Mouse (Mus musculus): ENCODE measurements around the gene Rgma.

Rgma gene

DNA sequence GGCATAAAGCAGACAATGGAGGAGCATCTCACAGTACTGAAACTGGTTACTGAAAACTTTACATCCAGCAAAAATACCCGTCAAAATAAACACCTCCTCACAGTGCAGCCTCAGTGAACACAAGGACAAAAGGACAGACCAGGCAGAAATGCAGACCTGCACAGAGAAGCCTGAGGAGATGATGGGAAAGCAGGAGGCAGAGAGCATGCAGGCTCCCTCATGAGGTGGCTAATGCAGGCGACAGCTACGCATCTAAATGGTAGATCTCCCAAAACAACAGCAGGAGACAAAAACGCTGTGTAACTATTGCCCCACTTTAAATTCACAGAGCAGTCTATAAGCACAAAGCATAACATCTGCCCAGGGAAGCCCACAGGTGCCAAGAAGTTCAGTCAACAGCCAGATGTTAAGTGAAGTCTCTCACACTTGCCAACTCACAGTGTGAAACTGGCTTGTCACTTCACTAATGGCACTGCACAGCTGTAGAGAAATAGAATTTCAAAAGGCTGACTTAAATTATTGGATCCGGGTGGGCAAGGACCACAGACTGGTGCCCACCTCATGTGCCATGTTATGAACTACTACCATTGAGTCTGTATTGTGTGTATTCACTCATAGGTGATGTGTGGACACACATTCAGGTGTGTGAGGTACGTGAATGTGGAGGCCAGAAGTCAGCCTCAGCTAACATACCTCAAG lies 58.5 kb downstream of the Rgma start:
- DNase-seq (ENCODE audit: low spot score) = no peak

- no peak for DNase-seq (ENCODE audit: low spot score)
These were observed 59.0 kb downstream of the Rgma start for GRCm38 (mm10) chr7:73434336-73434677.

DNA sequence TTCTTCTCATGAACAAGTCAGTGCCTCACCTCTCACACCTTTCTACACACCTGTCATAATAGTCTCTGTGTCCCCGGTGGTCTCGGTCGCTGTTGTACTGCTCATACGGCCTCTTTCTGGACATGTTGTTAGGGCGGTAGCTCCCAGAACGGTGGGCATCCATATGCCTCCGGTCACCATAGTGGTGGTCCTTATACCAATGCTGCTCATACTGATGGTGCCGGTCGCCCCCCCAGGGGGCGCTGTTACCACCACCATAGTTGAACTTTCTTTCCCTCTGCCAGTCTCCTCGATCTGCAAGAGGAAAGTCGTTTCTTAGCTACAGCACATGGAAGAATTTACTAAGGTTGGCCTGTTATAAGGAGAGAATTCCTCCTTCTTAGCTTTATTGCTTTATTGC lies 60.4 kb downstream of the Rgma start:
- DNase-seq (ENCODE audit: low spot score) = no peak

DNA sequence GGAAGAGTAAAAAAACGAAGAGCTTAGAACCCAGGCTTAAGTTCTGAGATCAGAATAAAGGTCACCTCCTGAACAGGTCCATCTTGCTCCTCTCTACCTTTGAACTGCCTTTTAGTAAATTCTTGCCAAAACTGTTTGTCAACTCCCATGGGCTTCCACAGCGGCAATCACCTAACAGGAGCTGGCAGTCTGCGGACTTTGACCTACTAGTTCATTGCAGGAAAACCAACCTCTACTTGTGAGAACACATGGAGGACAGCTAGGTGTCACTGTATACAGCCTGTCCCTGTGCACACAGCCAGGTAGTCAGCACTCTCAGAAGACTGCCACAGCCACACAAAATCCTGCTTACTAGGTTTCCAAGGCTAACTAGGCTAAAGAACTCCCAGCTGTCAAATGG lies 66.5 kb downstream of the Rgma start:
- DNase-seq (ENCODE audit: low spot score) = no peak

DNA sequence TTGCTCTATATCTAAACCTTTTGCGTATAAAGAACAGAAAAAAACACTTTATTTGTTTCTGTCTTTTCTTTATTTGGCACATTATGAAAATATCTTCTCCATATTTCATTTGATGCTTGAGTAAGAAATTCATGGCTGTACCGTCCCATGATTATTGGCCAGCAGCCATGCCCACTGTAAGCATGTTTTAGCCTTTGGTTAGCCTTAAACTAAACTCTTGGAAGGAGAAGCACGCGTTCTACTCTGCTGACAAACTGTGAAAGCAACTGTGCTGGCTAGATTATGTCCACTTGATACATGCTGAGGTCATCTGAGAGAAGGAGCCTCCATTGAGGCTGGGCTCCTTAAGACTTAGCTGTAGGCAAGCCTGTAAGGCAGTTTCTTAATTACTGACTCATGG lies 66.9 kb downstream of the Rgma start:
- no peak for DNase-seq (ENCODE audit: low spot score)

DNA sequence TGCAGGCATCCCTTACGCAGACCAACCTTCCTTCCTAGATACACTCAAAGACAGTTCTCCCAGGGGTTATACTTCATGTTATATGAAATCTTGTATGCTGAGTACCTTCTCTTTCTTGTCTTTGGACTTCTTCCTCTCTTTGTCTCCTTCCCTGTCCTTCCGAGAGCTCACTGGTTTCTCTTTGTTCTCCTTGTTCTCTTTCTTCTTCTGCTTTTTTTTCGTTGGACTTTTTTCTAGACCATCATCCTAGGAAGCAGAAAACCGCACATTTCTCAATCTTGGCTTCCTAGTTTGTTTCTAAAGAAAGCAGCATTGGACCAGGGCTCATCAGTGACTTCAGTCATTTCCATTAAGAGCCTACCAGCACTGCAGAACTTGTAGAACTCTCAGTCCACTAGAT lies 76.3 kb downstream of the Rgma start:
- no peak for DNase-seq (ENCODE audit: low spot score)

- no peak for DNase-seq (ENCODE audit: low spot score)
These were observed 77.0 kb downstream of the Rgma start for GRCm38 (mm10) chr7:73452187-73452808.

- no peak for DNase-seq (ENCODE audit: low spot score)
These were observed 78.8 kb downstream of the Rgma start for GRCm38 (mm10) chr7:73454113-73454512.

- no peak for DNase-seq (ENCODE audit: low spot score)
These were observed 88.2 kb downstream of the Rgma start for GRCm38 (mm10) chr7:73463546-73463945.

- no peak for DNase-seq (ENCODE audit: low spot score)
These were observed 92.4 kb downstream of the Rgma start for GRCm38 (mm10) chr7:73467741-73468140.
